Mouse (Mus musculus) neutrophil, adult 59 days (primary cell): ENCODE results near the gene Ankzf1. TPM values are rescaled to one million over a fixed set of nuclear protein-coding genes. Genes with fewer than 3 reads are reported as not detected.

Experiments
- total RNA-seq, 2 experiments: library from RNA; stranded (reverse); gene quantifications; 1 replicate in 1 of 2; 2 replicates in 1 of 2; pipeline ENCODE4 v1.2.4; 2023

Gene Ankzf1
- total RNA-seq, result 10 to 100 TPM; 18.8 to 20.0 TPM

GRCm38 (mm10) chr1:75191622-75192402 is at the start of gene Ankzf1, which contains the start of gene Atg9a:
Ankzf1 (plus strand) TSS chr1:75192151.
Atg9a (minus strand) TSS chr1:75192196.

DNA sequence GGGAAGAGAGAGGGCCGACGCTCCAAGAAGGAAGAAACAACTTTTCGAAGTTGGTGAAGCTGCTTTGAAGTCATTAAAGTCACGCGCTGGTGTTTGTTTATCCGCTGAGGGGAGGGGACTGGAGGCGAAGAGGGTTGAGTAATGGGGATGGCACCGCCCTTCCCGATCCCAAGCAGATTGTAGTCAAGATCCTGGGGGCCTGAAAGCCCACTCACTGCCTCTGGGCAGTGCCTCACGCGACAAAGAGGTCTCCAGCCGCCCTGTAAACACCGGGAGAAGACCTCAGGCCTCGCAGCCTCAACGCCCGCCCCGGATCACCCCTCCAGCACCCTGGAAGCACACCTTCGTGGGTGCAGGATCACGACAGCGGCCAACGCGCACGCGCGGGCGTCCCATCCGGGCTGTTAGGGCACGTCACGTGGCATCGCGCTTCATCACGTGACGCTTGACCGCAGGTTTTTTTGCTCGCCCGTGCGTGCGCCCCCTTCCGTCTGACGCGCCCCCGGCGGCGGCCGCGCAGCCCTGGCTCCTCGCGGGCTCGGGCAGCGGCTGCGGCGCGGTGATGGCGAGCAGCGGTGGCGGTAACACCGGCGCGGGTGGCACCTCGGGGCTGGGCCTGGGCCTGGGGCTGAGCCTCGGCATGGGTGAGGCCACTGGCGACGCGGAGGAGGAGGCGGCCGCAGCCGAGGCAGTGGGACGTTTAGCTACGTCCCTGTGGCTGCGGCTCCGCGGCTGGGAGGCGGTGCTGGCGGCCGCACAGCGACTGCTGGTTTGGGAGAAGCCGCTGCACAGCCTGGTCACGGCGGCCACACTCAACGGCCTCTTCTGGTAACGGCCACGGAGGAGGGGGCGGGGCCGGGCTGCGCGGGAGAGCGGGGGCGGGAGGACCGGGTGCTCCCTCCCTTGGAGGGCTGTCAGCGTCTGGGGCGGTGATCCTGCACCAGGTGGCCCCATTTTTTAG is 49.4 kb upstream of the Ankzf1 start, which contains the start of the genes Cnppd1 and Retreg2:
Gene Cnppd1 (minus strand): TSS at position 411 of the 961 bp plus-strand sequence.
Gene Retreg2 (plus strand): TSS at position 478 of the 961 bp plus-strand sequence.

DNA sequence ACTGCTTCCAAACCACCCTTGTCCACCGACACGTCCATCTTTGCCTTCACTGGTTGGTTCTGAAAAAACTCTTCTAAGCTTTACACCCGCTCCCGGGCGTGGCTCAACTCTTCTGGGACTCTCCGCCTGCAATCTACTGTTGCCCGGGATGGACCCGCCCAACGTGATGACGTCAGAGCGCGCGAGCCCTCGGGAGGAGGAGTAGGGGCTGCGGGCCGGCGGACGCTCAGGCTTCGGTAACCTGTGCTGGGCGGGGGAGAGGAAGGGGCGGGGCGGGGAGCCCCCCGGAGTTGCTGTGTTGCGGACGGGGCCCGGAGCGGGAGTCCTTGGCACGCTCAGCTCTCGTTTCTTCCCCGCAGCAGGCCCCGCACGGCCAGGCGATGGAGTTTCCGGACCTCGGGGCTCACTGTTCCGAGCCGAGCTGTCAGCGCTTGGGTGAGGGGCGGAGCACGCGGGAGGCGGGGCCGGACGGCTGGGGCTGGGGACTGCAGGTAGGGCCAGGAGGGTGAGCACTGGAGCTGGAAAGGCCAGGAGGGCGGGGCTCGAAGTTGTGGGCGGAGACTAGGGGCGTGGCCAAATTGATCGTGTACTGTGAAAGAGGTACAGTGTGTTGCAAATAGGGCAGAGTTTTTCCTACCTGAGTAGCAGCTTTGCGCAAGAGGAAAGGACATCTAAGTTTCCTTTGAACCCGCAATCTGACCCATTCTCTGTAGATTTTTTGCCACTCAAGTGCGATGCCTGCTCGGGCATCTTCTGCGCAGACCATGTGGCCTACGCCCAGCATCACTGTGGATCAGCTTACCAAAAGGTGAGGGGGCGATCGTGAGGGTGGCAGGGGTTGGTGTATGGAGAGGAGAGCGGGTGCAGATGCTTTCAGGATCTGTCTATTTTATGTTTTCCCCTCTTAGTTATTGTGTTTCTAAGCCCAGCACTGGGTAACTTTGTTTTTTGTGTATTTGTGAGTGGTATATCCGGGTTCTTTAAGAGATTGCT is 23.2 kb upstream of the Ankzf1 start, which contains the start of gene Zfand2b:
Gene Zfand2b (plus strand): TSS at position 175 of the 993 bp plus-strand sequence.

DNA sequence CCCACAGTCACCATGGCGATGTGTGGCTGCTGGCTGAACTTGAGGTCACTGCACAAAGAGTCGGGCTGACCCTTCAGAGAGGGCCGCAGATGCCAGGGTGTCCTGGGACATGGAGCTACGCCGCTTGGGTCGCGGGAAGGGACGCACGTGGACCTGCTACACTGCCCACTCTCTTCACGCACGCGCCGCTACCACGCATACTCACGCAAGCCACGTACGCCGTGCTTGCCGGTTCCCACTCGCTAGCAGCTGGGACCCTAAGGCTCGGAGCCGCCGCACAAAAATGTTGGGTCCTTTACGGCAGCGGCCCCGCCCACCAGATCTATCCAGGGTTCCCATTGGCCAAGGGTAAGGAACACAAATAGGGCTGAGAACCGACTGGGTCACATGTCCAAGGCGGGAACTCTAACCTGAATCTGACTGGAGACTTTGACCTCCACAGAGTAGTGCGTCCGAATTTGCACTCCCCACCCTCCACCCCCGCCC is 11.8 kb upstream of the Ankzf1 start, which contains the start of gene Abcb6:
Gene Abcb6 (minus strand): TSS at position 288 of the 486 bp plus-strand sequence.

DNA sequence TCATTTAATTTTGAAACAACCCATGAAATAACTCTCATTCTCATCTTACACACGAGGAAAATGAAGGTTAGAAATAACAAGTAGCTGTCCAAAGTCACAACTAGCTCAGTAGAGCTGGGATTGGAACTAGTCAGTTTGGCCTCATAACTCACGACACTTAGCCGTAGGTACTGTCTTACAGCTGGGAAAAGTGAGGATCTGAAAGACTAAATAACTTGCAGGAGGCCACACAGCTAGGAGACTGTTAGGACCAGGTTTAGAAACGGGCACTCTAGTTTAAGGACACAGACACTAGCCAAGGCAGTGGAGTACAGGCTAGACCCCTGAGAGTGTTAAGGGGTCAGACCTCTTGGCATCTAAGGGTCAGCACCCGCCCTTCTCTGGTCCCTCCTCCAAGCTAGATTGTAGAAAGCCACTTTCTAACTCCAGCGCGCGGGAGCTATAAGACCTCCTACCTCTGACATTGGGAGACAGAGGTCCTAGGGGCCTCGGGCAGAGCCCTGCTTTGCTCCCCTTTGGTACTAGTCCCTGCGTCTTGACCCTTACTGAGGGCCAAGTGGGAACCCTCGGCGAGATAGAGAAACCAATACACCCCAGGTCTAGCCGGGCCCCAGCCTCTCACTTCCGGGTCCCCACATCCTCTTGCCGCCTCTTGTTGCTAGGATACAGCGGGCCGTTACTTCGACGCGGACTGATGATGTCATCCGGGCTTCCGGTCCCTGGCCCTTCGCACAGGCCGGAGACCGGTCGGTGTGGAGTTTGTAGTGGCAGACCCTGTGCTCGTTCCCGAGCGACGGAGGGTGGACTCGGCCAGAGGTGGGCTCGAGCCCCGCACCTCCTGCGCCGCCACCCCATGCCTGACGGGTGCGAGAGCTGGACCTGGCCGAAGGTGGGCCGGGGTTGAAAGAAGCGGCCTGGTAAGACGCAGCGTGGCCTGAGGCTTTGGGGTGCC is 18.5 kb downstream of the Ankzf1 start, which contains the start of the genes Glb1l and Stk16:
Gene Glb1l (minus strand): TSS at position 678 of the 952 bp plus-strand sequence.
Gene Stk16 (plus strand): TSS at position 703 of the 952 bp plus-strand sequence.

GRCm38 (mm10) chr1:75219531-75219930 is 27.6 kb downstream of the Ankzf1 start, which contains the start of gene Tuba4a:
Tuba4a (minus strand) TSS chr1:75219865.

GRCm38 (mm10) chr1:75231664-75232152 is 39.8 kb downstream of the Ankzf1 start, which contains the start of gene A630095N17Rik:
A630095N17Rik (minus strand) TSS chr1:75232102.

DNA sequence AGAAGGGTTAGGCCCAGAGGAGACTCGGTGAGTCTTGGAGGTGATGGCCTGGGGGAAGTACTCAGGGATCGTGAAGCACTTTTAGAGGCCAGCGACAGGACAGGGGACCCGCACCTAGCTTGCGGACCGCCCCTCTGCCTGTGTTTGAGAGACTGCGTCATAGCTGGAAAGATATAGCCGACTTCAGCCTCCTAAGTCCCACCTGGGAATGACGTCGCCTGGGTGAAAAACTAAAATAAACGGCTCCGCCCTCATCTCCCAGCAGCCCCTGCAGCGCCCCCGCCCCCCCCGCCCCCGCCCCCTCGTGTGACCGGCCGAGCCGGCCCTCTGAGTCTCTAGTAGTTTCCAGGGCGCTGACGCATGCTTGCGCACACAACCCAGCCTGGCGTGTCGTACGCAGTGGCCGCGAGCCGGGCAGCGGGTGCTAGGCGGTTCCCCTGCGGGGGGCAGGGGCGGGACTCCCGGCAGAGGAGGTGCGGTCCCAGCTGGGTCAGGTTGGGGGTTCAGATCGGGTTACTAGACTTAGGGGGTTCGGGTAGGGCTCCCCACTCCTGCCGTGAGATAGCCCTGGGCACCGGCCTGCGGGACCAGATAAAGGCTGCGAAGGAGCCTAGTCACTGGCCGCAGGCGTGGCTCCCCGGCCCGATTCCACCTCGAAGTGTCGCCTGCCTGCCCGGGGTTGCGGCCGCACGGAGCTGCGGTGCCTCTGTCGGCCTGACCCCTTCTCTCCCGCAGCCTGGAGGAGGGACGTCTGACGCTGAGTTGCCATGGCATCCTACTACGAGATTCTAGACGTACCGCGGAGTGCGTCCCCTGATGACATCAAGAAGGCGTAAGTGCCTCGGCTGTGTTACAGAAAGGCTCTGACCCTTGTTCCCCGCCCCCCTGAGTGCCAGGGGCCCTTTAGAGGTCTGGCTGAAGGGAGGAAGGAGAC is 44.4 kb downstream of the Ankzf1 start, which contains the start of gene Dnajb2:
Gene Dnajb2 (plus strand): TSS at position 290 of the 934 bp plus-strand sequence.

Other genes with a start within 250 kb of the Ankzf1 start
- under 1 TPM in 1 of 2 experiments, not detected in 1; 0.58 TPM for gene Ihh, start 240.5 kb upstream of the Ankzf1 start, total RNA-seq
- gene Nhej1, start 67.0 kb upstream of the Ankzf1 start, total RNA-seq, result 10 to 100 TPM in 1 of 2 experiments, 1 to 10 TPM in 1; 7.5 to 10.2 TPM
- gene Slc23a3, start 58.3 kb upstream of the Ankzf1 start, total RNA-seq, result 1 to 10 TPM; 1.2 to 1.5 TPM
- 100 to 1,000 TPM; 103 to 115 TPM for gene Cnppd1, start 49.4 kb upstream of the Ankzf1 start, total RNA-seq
- 10 to 100 TPM; 64.6 to 70.8 TPM for gene Retreg2, start 49.4 kb upstream of the Ankzf1 start, total RNA-seq
- 10 to 100 TPM; 52.0 to 63.6 TPM for gene Zfand2b, start 23.5 kb upstream of the Ankzf1 start, total RNA-seq
- gene Abcb6, start 11.8 kb upstream of the Ankzf1 start, total RNA-seq, result 1 to 10 TPM; 6.7 TPM
- gene Atg9a, start within 50 bp of the Ankzf1 start, total RNA-seq, result 10 to 100 TPM; 69.0 to 69.1 TPM
- 10 to 100 TPM; 18.7 to 22.2 TPM for gene Glb1l, start 18.7 kb downstream of the Ankzf1 start, total RNA-seq
- gene Stk16, start 18.7 kb downstream of the Ankzf1 start, total RNA-seq, result 100 to 1,000 TPM; 127 to 139 TPM
- 100 to 1,000 TPM; 415 to 449 TPM for gene Tuba4a, start 27.7 kb downstream of the Ankzf1 start, total RNA-seq
- gene A630095N17Rik, start 40.0 kb downstream of the Ankzf1 start, total RNA-seq, result not detected
- 10 to 100 TPM in 1 of 2 experiments, 1 to 10 TPM in 1; 8.7 to 11.0 TPM for gene Dnajb2, start 44.3 kb downstream of the Ankzf1 start, total RNA-seq
- gene Ptprn, start 72.4 kb downstream of the Ankzf1 start, total RNA-seq, result not detected
- not detected for gene Resp18, start 86.3 kb downstream of the Ankzf1 start, total RNA-seq
- 10 to 100 TPM; 27.7 to 32.2 TPM for gene Dnpep, start 125.8 kb downstream of the Ankzf1 start, total RNA-seq
- under 1 TPM; 0.16 to 0.31 TPM for gene Des, start 168.2 kb downstream of the Ankzf1 start, total RNA-seq
- not detected for gene Speg, start 183.1 kb downstream of the Ankzf1 start, total RNA-seq
- 10 to 100 TPM; 38.8 to 46.6 TPM for gene Gmppa, start 243.8 kb downstream of the Ankzf1 start, total RNA-seq